Mouse (Mus musculus) liver, adult 2 months (tissue): Measurements from ENCODE around the gene Actl10. TPM values are rescaled to one million over a fixed set of nuclear protein-coding genes. Genes with fewer than 3 reads are reported as not detected.

Experiments used
- DNase-seq: peaks from one replicate; pipeline ENCODE4 v3.0.0-alpha.2; 2011; ENCODE audit warnings: low read depth, low spot score; ENCODE audit errors: extremely low read depth
- H3K27ac ChIP-seq: fragments of 200-500 bp; replicated peaks from 2 replicates; pipeline ENCODE4 v1.5.1; 2012; ENCODE audit warnings: low read depth, mild to moderate bottlenecking, control low read depth, inconsistent platforms, low read length; ENCODE audit not compliant: insufficient read depth
- H3K27me3 ChIP-seq: fragments of 200-500 bp; 2 replicates; pipeline ENCODE4 v1.6.1; 2012; ENCODE audit warnings: mild to moderate bottlenecking, moderate library complexity, low read length, inconsistent platforms; ENCODE audit not compliant: control insufficient read depth, insufficient read depth
- H3K36me3 ChIP-seq: fragments of 200-500 bp; 2 replicates; pipeline ENCODE4 v1.6.1; 2012; ENCODE audit warnings: low read length, inconsistent platforms; ENCODE audit not compliant: control insufficient read depth, insufficient read depth
- H3K4me1 ChIP-seq: fragments of 200-500 bp; 2 replicates; pipeline ENCODE4 v1.6.1; 2011; ENCODE audit warnings: low read length; ENCODE audit not compliant: control insufficient read depth, insufficient read depth
- H3K4me3 ChIP-seq: fragments of 200-500 bp; 2 replicates; pipeline ENCODE4 v1.5.1; 2011; ENCODE audit warnings: low read depth, mild to moderate bottlenecking, control low read depth, low read length, moderate library complexity; ENCODE audit not compliant: insufficient read depth
- H3K79me2 ChIP-seq: fragments of 200-500 bp; 2 replicates; pipeline ENCODE4 v1.6.1; 2012; ENCODE audit warnings: inconsistent platforms, mild to moderate bottlenecking, low read length, moderate library complexity; ENCODE audit not compliant: control insufficient read depth, insufficient read depth
- H3K9ac ChIP-seq: fragments of 200-500 bp; 2 replicates; pipeline ENCODE4 v1.6.1; 2012; ENCODE audit warnings: low read depth, mild to moderate bottlenecking, control low read depth, inconsistent platforms, low read length
- CTCF ChIP-seq: fragments of 200-500 bp; IDR thresholded peaks from 2 replicates; pipeline ENCODE4 v1.5.1; 2011; ENCODE audit warnings: low read depth, low read length, control low read depth
- POLR2A ChIP-seq: fragments of 200-500 bp; IDR thresholded peaks from 2 replicates; pipeline ENCODE4 v1.6.1; 2011; ENCODE audit warnings: low read length, control low read depth; ENCODE audit not compliant: insufficient read depth; ENCODE audit errors: extremely low read depth
- WGBS: fragments of 180-500 bp; shearing (Covaris S2); methylation state at CpG from one replicate; pipeline ENCODE4 v1.1.7; 2018; 5-methylcytosine and 5-hydroxymethylcytosine counted together
- polyA plus RNA-seq: library from polyadenylated mRNA; depleted of rRNA; stranded (reverse); fragments of >200 nt; gene quantifications from 2 replicates; pipeline ENCODE4 v1.2.3, GENCODE M21; 2012
- total RNA-seq: library from RNA; depleted of rRNA; stranded (reverse); fragments of >200 nt; gene quantifications from 2 replicates; pipeline ENCODE4 v1.2.3, GENCODE M21; 2014

Gene Actl10
- total and polyA plus RNA-seq, 2 experiments, result 0.09 TPM; not detected in 1

GRCm38 (mm10) chr2:154552424-154552907 lies 890 bp downstream of the Actl10 start:
- DNase-seq, result peak; percentile 58
- Histone ChIP-seq H3K4me3 (peak overlapping the region; percentile 37; the same call in 1 of the 2 replicates), H3K27ac (no peak overlapping the region), H3K27me3 (peaks cover 9% of the 10 kb centered on the region), H3K79me2 (no peaks in the 10 kb centered on the region), H3K36me3 (no peaks in the 10 kb centered on the region), H3K4me1 (peaks cover 5% of the 10 kb centered on the region), H3K9ac (no peak overlapping the region)
- 17% methylated on average over 27 of the region's 27 CpGs for WGBS
- TF ChIP-seq POLR2A, result no peak
- TF ChIP-seq CTCF, result peak; percentile 86

DNA sequence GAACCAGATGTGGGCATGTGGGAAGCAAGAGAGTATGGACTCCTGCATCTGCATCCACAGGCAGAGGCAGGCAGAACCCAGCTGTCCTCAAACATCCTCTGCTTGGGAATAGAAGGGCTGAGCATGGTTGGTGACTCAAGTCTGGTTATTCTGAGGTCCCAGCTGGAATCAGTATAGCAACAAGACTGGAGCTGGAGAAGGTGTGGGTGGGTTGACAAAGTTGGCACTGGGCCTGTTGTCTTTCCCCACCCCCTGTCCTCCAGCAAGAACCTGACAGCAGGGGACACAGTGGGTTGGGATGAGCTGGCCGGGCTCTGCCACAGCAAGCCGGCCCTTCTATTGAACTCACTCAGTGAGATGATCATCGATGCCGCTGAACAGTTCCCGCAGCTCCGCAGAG lies 3.7 kb downstream of the Actl10 start:
- TF ChIP-seq POLR2A (no peak), CTCF (no peak)
- peaks cover 2% of the 10 kb centered on the region; the same call in 1 of the 2 replicates for H3K27me3 ChIP-seq

GRCm38 (mm10) chr2:154557184-154557832 lies 5.7 kb downstream of the Actl10 start:
- H3K79me2 ChIP-seq, result no peaks in the 10 kb centered on the region
- no peak overlapping the region for H3K27ac ChIP-seq
- TF ChIP-seq POLR2A (no peak), CTCF (no peak)
- H3K27me3 ChIP-seq, result no peaks in the 10 kb centered on the region
- no peak overlapping the region for H3K9ac ChIP-seq
- WGBS, result 47% methylated on average over 5 of the region's 5 CpGs
- H3K4me1 ChIP-seq, result peaks cover 6% of the 10 kb centered on the region
- no peak for DNase-seq
- no peak overlapping the region for H3K4me3 ChIP-seq
- no peaks in the 10 kb centered on the region for H3K36me3 ChIP-seq

More for the DNA sequence above, 3.7 kb downstream of the Actl10 start:
- no peak for DNase-seq
- peaks cover 8% of the 10 kb centered on the region for H3K4me1 ChIP-seq
- H3K36me3 ChIP-seq, result no peaks in the 10 kb centered on the region
- H3K27ac ChIP-seq, result no peak overlapping the region
- no peak overlapping the region for H3K9ac ChIP-seq
- 85% methylated on average over 6 of the region's 6 CpGs for WGBS
- no peaks in the 10 kb centered on the region for H3K79me2 ChIP-seq
- no peak overlapping the region for H3K4me3 ChIP-seq

- Histone ChIP-seq H3K4me1 (peaks cover 2% of the 10 kb centered on the region; the same call in 1 of the 2 replicates), H3K4me3 (peak within 1 kb of the TSS; percentile 40; the same call in 1 of the 2 replicates), H3K9ac (peak within 1 kb of the TSS; percentile 41; the same call in 1 of the 2 replicates), H3K36me3 (no peaks in the 10 kb centered on the region), H3K27ac (no peak within 1 kb of the TSS), H3K79me2 (no peaks in the 10 kb centered on the region), H3K27me3 (no peaks in the 10 kb centered on the region)
- peak; percentile 29 for DNase-seq
- 17% methylated on average over 34 of the region's 34 CpGs for WGBS
- TF ChIP-seq POLR2A (no peak), CTCF (no peak)
These were observed 6.9 kb downstream of the Actl10 start, which contains the start of gene Necab3 for GRCm38 (mm10) chr2:154558264-154559039. Gene Necab3, minus strand, starts transcription at chr2:154558890.

DNA sequence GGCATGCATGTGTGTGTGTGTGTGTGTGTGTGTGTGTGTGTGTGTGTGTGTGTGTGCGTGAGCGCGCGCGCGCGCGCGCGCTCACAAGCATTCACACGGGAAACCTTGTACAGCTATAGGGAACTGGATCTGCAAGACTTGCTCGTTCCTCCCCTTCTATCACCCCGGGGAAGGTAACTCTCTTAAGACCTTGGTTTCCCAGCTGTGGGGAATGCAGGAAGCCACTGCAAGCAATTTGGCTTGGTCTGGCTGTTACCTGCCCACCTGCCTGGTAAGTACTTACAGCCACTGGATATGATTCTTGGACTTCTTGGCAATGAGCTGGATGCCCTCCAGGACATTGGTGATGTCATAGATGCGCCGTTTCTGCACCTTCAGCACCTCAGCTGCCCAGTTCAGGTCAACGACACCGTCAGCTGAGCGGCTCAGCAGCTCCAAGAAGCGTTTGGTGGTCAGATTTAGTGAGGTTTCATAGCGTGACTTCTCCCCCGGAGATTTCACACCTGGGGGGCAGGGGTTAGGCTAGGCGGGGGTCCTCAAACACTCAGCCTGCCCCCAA lies 12.1 kb downstream of the Actl10 start:
- Histone ChIP-seq H3K4me3 (no peak overlapping the region), H3K27me3 (no peaks in the 10 kb centered on the region), H3K36me3 (no peaks in the 10 kb centered on the region), H3K27ac (no peak overlapping the region), H3K4me1 (peaks cover 2% of the 10 kb centered on the region; the same call in 1 of the 2 replicates), H3K79me2 (no peaks in the 10 kb centered on the region), H3K9ac (no peak overlapping the region)
- DNase-seq, result no peak
- 95% methylated on average over 22 of the region's 22 CpGs for WGBS
- TF ChIP-seq CTCF (no peak), POLR2A (no peak)

- no peaks in the 10 kb centered on the region for H3K36me3 ChIP-seq
- no peak for DNase-seq
- no peaks in the 10 kb centered on the region for H3K27me3 ChIP-seq
- peaks cover 2% of the 10 kb centered on the region; the same call in 1 of the 2 replicates for H3K4me1 ChIP-seq
- 96% methylated on average over 3 of the region's 3 CpGs for WGBS
- H3K4me3 ChIP-seq, result no peak overlapping the region
- H3K79me2 ChIP-seq, result no peaks in the 10 kb centered on the region
- TF ChIP-seq POLR2A (no peak), CTCF (no peak)
- no peak overlapping the region for H3K9ac ChIP-seq
- H3K27ac ChIP-seq, result no peak overlapping the region
These were observed 14.0 kb downstream of the Actl10 start for GRCm38 (mm10) chr2:154565562-154565961.
